Mouse (Mus musculus) lung, postnatal 0 days (tissue): ENCODE measurements around the gene Enox1. TPM values are rescaled to one million over a fixed set of nuclear protein-coding genes. Genes with fewer than 3 reads are reported as not detected.
A peak's percentile ranks its signal among the peaks of the same experiment; 100 is the strongest.

Source experiments
- ATAC-seq: fragments of 200-750 bp; cut with Nextera tagmentation; 2 replicates; pipeline ENCODE4 v1.8.0; 2017; ENCODE audit warnings: moderate library complexity
- DNase-seq: peaks from one replicate; pipeline ENCODE4 v3.0.0-alpha.2; 2016; ENCODE audit warnings: low spot score
- H3K27ac ChIP-seq: fragments of 300-500 bp; sonication (generic); 2 replicates; pipeline ENCODE4 v1.5.1; 2014; ENCODE audit warnings: antibody characterized with exemption, mild to moderate bottlenecking, low read length, mixed read lengths
- H3K27me3 ChIP-seq: fragments of 300-500 bp; sonication (generic); replicated peaks from 2 replicates; pipeline ENCODE4 v1.6.1; 2014; ENCODE audit warnings: low read length, mixed read lengths; ENCODE audit not compliant: insufficient read depth
- H3K36me3 ChIP-seq: fragments of 300-500 bp; sonication (generic); 2 replicates; pipeline ENCODE4 v1.6.1; 2014; ENCODE audit warnings: low read length, mixed read lengths; ENCODE audit not compliant: insufficient read depth
- H3K4me1 ChIP-seq: fragments of 300-500 bp; sonication (generic); 2 replicates; pipeline ENCODE4 v1.6.1; 2014; ENCODE audit warnings: antibody characterized with exemption, low read depth, low read length, mixed read lengths; ENCODE audit not compliant: insufficient read depth
- H3K4me2 ChIP-seq: fragments of 300-500 bp; sonication (generic); replicated peaks from 2 replicates; pipeline ENCODE4 v1.6.1; 2014; ENCODE audit warnings: low read depth, mild to moderate bottlenecking, low read length, moderate library complexity, mixed read lengths
- H3K4me3 ChIP-seq: fragments of 300-500 bp; sonication (generic); 2 replicates; pipeline ENCODE4 v1.5.1; 2014; ENCODE audit warnings: low read depth, low read length
- H3K9ac ChIP-seq: fragments of 300-500 bp; sonication (generic); replicated peaks from 2 replicates; pipeline ENCODE4 v1.6.1; 2014; ENCODE audit warnings: low read depth, mild to moderate bottlenecking
- H3K9me3 ChIP-seq: fragments of 300-500 bp; sonication (generic); 2 replicates; pipeline ENCODE4 v1.6.1; 2016; ENCODE audit warnings: low read length, mixed read lengths
- CTCF ChIP-seq: IDR thresholded peaks from 2 replicates; pipeline ENCODE4 v1.5.1; 2016; ENCODE audit warnings: antibody characterized with exemption, mild to moderate bottlenecking
- EP300 ChIP-seq: IDR thresholded peaks from 2 replicates; pipeline ENCODE4 v1.6.1; 2016; ENCODE audit warnings: antibody characterized with exemption, mild to moderate bottlenecking, control low read depth
- WGBS: fragments of 180-500 bp; shearing (Covaris S2); extraction: QIAGEN DNeasy Blood & Tissue Kit; methylation state at CpG from one replicate; pipeline ENCODE4 v1.1.7; 2014; 5-methylcytosine and 5-hydroxymethylcytosine counted together
- polyA plus RNA-seq: library from polyadenylated mRNA; unstranded; fragments of >200 nt; fragmentation: Nextera tagmentation; extraction: Ambion mirVana; gene quantifications from 2 replicates; pipeline ENCODE4 v1.2.1, GENCODE M21; 2015

The Enox1 gene
- polyA plus RNA-seq, 1 experiment from 2014 or later: 1.5 TPM

DNA sequence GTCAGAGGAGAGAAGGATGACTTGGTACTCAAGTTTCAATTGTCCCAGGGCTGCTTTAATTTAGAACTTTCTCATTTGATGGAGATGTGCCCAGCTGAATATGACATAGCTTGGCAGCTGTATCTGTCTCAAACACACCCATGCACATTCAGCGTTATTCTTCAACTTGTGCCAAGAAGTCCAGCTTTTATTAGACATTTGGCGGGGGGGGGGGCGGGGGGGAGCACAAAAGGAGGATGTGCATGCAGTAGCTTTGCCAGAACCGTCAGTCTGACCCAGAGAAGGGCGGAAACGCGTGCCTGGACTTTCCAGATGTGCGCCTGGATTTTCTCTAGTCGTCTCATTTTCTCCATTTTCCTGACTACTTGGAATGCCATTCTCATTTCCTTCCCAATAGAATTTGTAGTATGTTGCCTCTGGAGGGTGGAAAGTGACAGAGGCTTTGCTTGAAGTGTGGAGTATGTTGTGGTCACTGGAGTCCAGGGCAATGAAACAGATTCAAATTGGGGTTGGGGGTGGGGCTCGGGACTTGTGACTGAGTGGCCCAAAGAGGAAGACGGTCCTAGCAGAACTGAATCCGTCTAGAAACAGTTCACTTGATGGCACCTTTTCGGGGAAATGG is 24.3 kb downstream of the Enox1 start:
- no peak overlapping the region for H3K4me3 ChIP-seq
- no peaks in the 10 kb centered on the region for H3K27me3 ChIP-seq
- no peaks in the 10 kb centered on the region for H3K36me3 ChIP-seq
- H3K27ac ChIP-seq: no peak overlapping the region
- no peak for TF ChIP-seq CTCF
- TF ChIP-seq EP300: no peak
- WGBS: 45% methylated on average over 13 of the region's 13 CpGs
- H3K9me3 ChIP-seq: no peaks in the 10 kb centered on the region
- DNase-seq: peak; percentile 48
- no peak overlapping the region for H3K4me2 ChIP-seq
- H3K9ac ChIP-seq: no peak overlapping the region
- peak; percentile 38 for ATAC-seq
- no peaks in the 10 kb centered on the region for H3K4me1 ChIP-seq

DNA sequence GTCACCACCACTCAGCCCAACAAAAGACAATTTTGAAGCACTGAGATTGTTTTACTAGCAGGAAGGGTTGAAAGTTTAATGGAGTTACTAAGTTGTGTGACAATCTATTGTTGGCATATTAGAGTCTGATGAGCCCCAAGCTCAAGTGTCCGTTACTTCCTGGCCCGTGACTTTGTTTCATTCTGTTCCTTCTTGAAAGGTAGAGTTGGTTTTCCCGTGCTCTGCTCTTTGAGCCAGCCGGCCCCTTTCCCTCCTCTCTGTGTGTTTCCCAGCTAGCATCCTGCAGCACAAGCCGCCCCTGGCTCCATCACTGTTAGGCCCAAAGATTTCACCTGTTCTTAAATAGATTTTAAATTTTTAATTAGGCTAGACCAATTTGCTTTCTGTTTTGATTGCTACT is 26.9 kb downstream of the Enox1 start:
- no peaks in the 10 kb centered on the region for H3K36me3 ChIP-seq
- H3K4me2 ChIP-seq: no peak overlapping the region
- DNase-seq (no peak), ATAC-seq (no peak)
- WGBS: 79% methylated on average over 5 of the region's 5 CpGs
- H3K27me3 ChIP-seq: no peaks in the 10 kb centered on the region
- no peaks in the 10 kb centered on the region for H3K9me3 ChIP-seq
- no peak overlapping the region for H3K27ac ChIP-seq
- TF ChIP-seq EP300: no peak
- TF ChIP-seq CTCF: no peak
- no peak overlapping the region for H3K9ac ChIP-seq
- no peaks in the 10 kb centered on the region for H3K4me1 ChIP-seq
- H3K4me3 ChIP-seq: no peak overlapping the region

DNA sequence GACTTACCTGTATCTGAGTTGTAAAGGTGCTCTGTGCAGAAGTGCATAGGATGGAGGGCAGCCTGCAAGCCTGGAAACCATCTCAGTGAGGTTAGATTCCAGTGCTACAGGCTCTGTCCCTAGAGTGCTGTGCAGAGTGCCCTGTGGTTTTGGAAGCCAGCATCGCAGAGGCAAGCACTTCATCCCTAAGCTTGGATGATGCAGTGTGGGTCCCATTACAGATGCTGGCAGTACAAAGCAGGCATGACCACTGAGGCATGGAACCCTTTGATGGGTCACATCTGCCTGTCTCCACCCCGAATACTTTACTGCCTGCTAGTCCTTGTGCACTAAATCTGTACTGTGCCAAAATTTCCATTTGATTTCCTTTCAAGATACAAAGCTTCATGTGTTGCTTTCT is 33.6 kb downstream of the Enox1 start:
- no peaks in the 10 kb centered on the region for H3K36me3 ChIP-seq
- WGBS: 77% methylated on average over 2 of the region's 2 CpGs
- no peaks in the 10 kb centered on the region for H3K27me3 ChIP-seq
- no peak for TF ChIP-seq CTCF
- no peak for TF ChIP-seq EP300
- no peak overlapping the region for H3K9ac ChIP-seq
- ATAC-seq: no peak
- no peak overlapping the region for H3K27ac ChIP-seq
- no peak overlapping the region for H3K4me3 ChIP-seq
- DNase-seq: no peak
- no peaks in the 10 kb centered on the region for H3K9me3 ChIP-seq
- no peaks in the 10 kb centered on the region for H3K4me1 ChIP-seq
- no peak overlapping the region for H3K4me2 ChIP-seq

DNA sequence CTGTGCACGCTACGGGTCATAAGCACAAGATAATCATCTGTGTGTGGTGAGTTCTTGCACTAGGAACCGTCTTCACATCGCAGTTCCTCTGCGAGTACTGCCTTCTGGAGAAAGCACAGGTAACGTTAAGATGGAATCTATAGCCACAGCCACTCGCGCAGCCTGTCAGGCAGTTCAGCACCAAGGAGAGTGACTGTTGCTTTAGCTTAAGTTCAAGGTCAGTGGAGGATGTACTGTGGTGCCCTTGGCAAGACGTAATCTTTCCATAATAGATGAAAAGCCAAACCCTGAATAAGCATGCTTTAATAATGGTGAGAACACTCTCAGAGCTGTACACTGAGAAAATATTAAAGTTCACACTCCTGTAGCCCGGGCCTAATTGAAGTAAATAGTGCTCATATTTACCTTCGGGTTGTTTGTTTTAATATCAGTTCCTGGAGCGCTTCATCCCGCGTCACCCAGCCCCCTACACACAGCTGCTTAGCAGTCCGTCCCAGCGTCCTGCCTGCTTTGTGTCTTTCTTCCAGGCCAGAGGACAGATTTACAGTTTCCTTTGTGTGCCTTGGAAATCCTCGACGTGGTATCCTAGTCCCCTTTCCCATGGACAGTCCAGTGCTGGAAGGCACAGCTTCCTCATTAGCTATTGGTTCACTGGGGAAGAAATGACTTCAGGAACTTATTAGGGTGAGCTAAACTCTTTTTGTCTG is 38.9 kb downstream of the Enox1 start:
- Histone ChIP-seq H3K4me1 (no peaks in the 10 kb centered on the region), H3K9me3 (no peaks in the 10 kb centered on the region), H3K9ac (no peak overlapping the region), H3K4me3 (no peak overlapping the region), H3K4me2 (no peak overlapping the region), H3K27me3 (no peaks in the 10 kb centered on the region), H3K27ac (no peak overlapping the region), H3K36me3 (no peaks in the 10 kb centered on the region)
- peak; percentile 12 for DNase-seq
- TF ChIP-seq CTCF (no peak), EP300 (no peak)
- WGBS: 36% methylated on average over 18 of the region's 18 CpGs
- no peak for ATAC-seq

DNA sequence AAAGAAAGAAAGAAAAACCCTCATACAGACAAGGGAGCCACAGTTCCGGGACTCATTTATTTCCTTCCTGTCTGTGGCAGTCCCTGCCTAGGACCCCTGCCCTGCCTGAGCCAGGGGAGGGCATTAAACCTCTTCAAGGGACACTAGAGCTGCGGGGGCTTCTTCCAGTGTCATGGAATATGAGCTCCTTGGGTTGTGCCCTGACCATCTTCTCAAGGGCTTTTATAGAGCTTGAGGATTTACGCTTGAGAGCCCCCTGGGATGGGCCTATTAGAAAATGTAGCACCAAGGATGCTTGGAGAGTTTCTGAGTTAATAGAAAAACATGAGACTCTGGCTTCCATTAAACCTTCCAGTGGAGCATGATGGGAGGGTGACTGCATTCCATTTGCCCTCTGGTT is 39.7 kb downstream of the Enox1 start:
- Histone ChIP-seq H3K27me3 (no peaks in the 10 kb centered on the region), H3K4me1 (no peaks in the 10 kb centered on the region), H3K9me3 (no peaks in the 10 kb centered on the region), H3K4me2 (no peak overlapping the region), H3K27ac (no peak overlapping the region), H3K4me3 (no peak overlapping the region), H3K36me3 (no peaks in the 10 kb centered on the region), H3K9ac (no peak overlapping the region)
- TF ChIP-seq EP300: no peak
- TF ChIP-seq CTCF: no peak
- DNase-seq (no peak), ATAC-seq (no peak)
- 71% methylated on average over 3 of the region's 3 CpGs for WGBS

DNA sequence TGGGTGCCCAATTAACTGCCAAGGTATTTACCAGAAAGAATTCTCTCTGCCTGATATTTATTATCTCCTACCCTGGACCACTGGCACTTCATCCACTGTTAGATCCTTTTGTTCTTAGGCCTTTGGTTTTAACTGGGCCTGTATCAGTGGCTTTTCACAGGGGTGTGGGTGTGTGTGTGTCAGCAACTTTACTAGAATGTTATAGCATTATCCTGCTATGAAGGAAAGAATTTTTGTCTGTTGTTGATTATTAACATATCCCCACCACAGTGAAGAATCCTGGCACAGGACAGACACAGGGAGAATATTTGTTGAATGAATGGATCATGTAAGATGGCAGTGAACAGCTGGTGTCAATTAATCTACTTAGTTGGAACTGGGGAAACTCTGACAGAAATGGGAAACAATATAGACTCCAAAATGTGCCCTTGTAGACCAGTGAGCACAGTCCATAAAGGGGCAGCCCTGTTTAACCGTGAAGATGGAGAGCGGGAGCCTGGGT is 40.9 kb downstream of the Enox1 start:
- Histone ChIP-seq H3K4me3 (no peak overlapping the region), H3K4me2 (no peak overlapping the region), H3K27me3 (no peaks in the 10 kb centered on the region), H3K36me3 (no peaks in the 10 kb centered on the region), H3K9me3 (no peaks in the 10 kb centered on the region), H3K27ac (no peak overlapping the region), H3K9ac (no peak overlapping the region), H3K4me1 (no peaks in the 10 kb centered on the region)
- ATAC-seq (no peak), DNase-seq (no peak)
- 83% methylated on average over 2 of the region's 2 CpGs for WGBS
- no peak for TF ChIP-seq EP300
- TF ChIP-seq CTCF: no peak
